Mouse (Mus musculus): ENCODE results near the gene Alox12b.

DNA sequence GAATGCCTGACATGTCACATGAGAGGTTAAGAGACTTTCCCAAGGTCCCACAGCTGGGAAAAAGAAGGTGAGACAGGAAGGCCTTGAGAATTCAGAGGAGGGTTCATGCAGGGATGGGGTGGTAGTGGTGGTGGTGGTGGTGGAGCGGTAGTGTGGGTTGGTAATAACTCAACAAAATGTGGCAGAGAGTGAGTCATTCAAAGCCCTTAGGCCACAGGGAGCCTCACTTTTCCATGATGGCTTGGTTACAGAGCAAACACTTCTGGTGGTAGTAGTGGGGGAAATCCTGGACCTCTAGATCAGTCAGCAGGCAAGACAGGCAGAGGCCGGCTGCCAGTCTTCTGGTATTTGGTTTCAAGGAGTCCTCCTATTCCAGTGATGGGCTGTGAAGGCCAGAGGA is 15.8 kb downstream of the Alox12b start:
- TF ChIP-seq POLR2A (IDR thresholded peaks at IDR 0.05; ENCODE audit: borderline replicate concordance, insufficient read depth, low read length) (no peak), CTCF (IDR thresholded peaks at IDR 0.05; ENCODE audit: borderline replicate concordance, insufficient read depth, low read depth, low read length) (no peak)

All from cerebellum, adult 2 months (tissue).